Mouse (Mus musculus) liver, embryonic 15.5 days (tissue): ENCODE results near the gene Apopt1. TPM values are rescaled to one million over a fixed set of nuclear protein-coding genes. Genes with fewer than 3 reads are reported as not detected.

Experiments used
- ATAC-seq: fragments of 200-750 bp; cut with Nextera tagmentation; 2 replicates; pipeline ENCODE4 v1.8.0; 2017; ENCODE audit warnings: moderate number of reproducible peaks, mild to moderate bottlenecking, moderate library complexity; ENCODE audit not compliant: insufficient read depth
- H3K27ac ChIP-seq: fragments of 300-500 bp; sonication (generic); replicated peaks from 2 replicates; pipeline ENCODE4 v1.5.1; 2015; ENCODE audit warnings: mild to moderate bottlenecking, inconsistent platforms
- H3K27me3 ChIP-seq: fragments of 300-500 bp; sonication (generic); 2 replicates; pipeline ENCODE4 v1.6.1; 2015; ENCODE audit warnings: mild to moderate bottlenecking, inconsistent platforms
- H3K36me3 ChIP-seq: fragments of 300-500 bp; sonication (generic); replicated peaks from 2 replicates; pipeline ENCODE4 v1.6.1; 2015; ENCODE audit warnings: moderate library complexity, mild to moderate bottlenecking, inconsistent platforms
- H3K4me1 ChIP-seq: fragments of 300-500 bp; sonication (generic); replicated peaks from 2 replicates; pipeline ENCODE4 v1.6.1; 2015; ENCODE audit warnings: inconsistent platforms
- H3K4me2 ChIP-seq: fragments of 300-500 bp; sonication (generic); 2 replicates; pipeline ENCODE4 v1.6.1; 2015; ENCODE audit warnings: moderate library complexity, mild to moderate bottlenecking, inconsistent platforms
- H3K4me3 ChIP-seq: fragments of 300-500 bp; sonication (generic); replicated peaks from 2 replicates; pipeline ENCODE4 v1.5.1; 2015; ENCODE audit warnings: mild to moderate bottlenecking, inconsistent platforms
- H3K9ac ChIP-seq: fragments of 300-500 bp; sonication (generic); 2 replicates; pipeline ENCODE4 v1.6.1; 2015; ENCODE audit warnings: moderate library complexity, mild to moderate bottlenecking, inconsistent platforms
- H3K9me3 ChIP-seq: fragments of 300-500 bp; sonication (generic); replicated peaks from 2 replicates; pipeline ENCODE4 v1.6.1; 2016; ENCODE audit warnings: inconsistent platforms
- WGBS: fragments of 180-500 bp; shearing (Covaris S2); methylation state at CpG from one replicate; pipeline ENCODE4 v1.1.7; 2015; ENCODE audit warnings: mixed read lengths; ENCODE audit not compliant: insufficient replicate concordance; 5-methylcytosine and 5-hydroxymethylcytosine counted together
- polyA plus RNA-seq: library from polyadenylated mRNA; unstranded; fragments of >200 nt; fragmentation: Nextera tagmentation; extraction: Ambion mirVana; gene quantifications from 2 replicates; pipeline ENCODE4 v1.2.1, GENCODE M21; 2015

Apopt1 gene
- polyA plus RNA-seq, 1 experiment from 2014 or later: 18.1 TPM

DNA sequence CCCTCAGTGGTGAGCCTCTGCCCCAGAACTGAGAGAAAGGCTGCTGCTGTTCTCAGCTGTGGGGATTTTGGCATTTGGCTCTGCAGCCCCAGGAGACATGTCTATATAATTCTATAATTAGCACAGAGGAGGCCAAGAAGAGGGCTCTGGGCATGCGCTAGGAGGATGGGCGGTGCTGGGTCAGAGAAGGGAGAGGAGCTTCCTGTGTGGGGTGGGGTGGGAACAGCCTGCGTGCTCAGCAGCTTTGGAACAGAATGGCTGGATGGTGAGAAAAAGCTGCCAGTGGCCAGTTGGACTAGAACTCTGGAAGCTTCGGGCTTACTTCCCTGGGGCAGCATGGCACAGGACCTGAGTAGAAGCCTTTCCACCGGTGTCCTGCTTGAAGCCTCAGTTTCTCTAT lies 33.0 kb downstream of the Apopt1 start:
- Histone ChIP-seq H3K4me1 (peaks cover 18% of the 10 kb centered on the region), H3K9me3 (no peaks in the 10 kb centered on the region), H3K27ac (no peak overlapping the region), H3K4me2 (no peak overlapping the region), H3K27me3 (no peaks in the 10 kb centered on the region), H3K36me3 (no peaks in the 10 kb centered on the region), H3K9ac (no peak overlapping the region), H3K4me3 (no peak overlapping the region)
- WGBS: 29% methylated on average over 5 of the region's 5 CpGs
- ATAC-seq: peak; percentile 48

DNA sequence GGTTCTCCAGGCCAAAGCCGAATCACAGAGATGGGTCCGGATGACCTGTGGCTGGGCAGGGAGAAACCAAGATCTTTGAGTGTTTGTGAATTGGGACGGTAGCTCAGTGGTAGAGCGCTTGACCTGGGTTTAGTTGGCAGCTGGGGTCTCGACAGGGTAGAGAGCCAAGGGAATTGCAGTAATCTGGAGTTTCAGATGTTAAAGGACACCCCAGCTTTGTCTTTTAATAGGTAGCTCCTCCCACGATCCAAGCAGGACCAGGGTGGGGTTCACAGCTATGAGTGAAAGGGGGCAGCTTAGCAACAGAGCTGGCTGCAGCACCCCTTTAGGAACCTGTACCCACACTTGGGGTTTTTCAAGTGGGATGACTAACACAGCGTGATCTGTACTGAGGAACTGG lies 34.4 kb downstream of the Apopt1 start:
- no peak for ATAC-seq
- no peak overlapping the region for H3K9ac ChIP-seq

DNA sequence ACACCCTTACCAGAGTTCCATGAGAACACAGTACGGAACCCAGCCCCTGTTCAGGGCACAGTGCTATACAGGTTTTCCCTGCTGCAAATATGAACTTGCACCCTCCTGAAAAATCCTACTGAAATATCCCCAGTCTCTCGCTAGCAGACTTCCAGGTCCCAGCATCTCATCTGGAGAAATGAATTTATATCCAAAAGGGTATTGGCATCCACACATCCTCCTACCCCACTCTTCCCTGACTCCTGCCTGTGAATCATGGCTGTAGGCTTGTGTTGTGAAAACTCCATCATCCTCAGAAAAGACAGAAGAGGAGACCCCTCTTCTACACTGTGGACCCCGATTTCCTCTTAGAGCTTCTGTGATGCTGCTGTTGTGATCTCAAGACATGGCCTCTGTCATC lies 37.7 kb downstream of the Apopt1 start:
- ATAC-seq: no peak
- Histone ChIP-seq H3K27ac (no peak overlapping the region), H3K4me1 (peaks cover 25% of the 10 kb centered on the region), H3K27me3 (no peaks in the 10 kb centered on the region), H3K9me3 (no peaks in the 10 kb centered on the region), H3K36me3 (no peaks in the 10 kb centered on the region), H3K4me2 (no peak overlapping the region), H3K4me3 (no peak overlapping the region), H3K9ac (no peak overlapping the region)
- 82% methylated on average over 3 of the region's 3 CpGs for WGBS

More for the DNA sequence above, 34.4 kb downstream of the Apopt1 start:
- H3K9me3 ChIP-seq: no peaks in the 10 kb centered on the region
- H3K36me3 ChIP-seq: no peaks in the 10 kb centered on the region
- no peak overlapping the region for H3K27ac ChIP-seq
- H3K4me3 ChIP-seq: no peak overlapping the region
- H3K27me3 ChIP-seq: no peaks in the 10 kb centered on the region
- WGBS: 72% methylated on average over 7 of the region's 7 CpGs
- H3K4me1 ChIP-seq: peaks cover 18% of the 10 kb centered on the region
- H3K4me2 ChIP-seq: no peak overlapping the region

DNA sequence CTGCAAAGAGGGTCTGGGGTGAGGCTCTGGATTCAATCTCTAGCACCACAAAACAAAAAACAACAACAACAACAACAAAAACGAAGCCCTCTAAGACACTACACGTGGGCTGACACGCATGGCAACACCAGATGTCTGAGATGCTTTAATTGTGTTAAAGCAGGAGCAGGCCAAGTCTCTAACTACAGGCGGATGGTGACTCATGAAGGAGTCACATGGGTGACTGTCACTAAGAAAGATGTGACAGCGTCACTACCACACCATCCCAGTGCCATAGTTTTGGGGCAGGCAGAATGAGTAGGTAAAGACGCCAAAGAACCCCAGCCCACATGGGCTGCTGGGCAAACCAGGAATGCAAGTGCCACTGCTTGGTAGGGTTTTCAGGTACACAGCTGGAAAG lies 39.4 kb downstream of the Apopt1 start:
- Histone ChIP-seq H3K4me1 (peaks cover 24% of the 10 kb centered on the region), H3K9me3 (no peaks in the 10 kb centered on the region), H3K4me2 (no peak overlapping the region), H3K36me3 (no peaks in the 10 kb centered on the region), H3K9ac (no peak overlapping the region), H3K4me3 (no peak overlapping the region), H3K27me3 (peaks cover 5% of the 10 kb centered on the region), H3K27ac (no peak overlapping the region)
- WGBS: 75% methylated on average over 6 of the region's 6 CpGs
- ATAC-seq: no peak

DNA sequence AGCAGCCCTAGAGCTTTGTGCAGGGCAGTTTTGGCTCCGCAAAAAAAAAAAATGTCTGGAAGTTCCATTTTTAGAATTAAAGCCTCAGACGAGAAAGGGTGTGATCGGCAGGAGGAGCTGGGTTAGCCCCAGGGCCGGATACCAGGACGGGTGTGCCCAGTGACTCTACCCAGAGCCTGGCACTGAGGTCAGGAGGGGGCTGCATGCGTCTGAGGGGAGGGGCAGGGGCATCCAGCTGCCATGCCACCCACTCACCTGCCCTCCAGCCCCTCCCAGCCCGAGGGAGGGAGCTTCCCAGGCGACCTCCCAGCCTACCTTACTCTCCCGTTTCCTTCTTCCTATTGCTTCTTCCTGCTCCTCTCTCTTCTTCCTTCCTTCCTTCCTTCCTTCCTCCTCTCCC lies 40.3 kb downstream of the Apopt1 start:
- H3K36me3 ChIP-seq: no peaks in the 10 kb centered on the region
- H3K9ac ChIP-seq: no peak overlapping the region
- H3K9me3 ChIP-seq: no peaks in the 10 kb centered on the region
- no peak overlapping the region for H3K4me3 ChIP-seq
- peaks cover 5% of the 10 kb centered on the region for H3K27me3 ChIP-seq
- no peak for ATAC-seq
- 61% methylated on average over 9 of the region's 9 CpGs for WGBS
- H3K4me1 ChIP-seq: peaks cover 32% of the 10 kb centered on the region
- H3K27ac ChIP-seq: no peak overlapping the region
- H3K4me2 ChIP-seq: no peak overlapping the region

DNA sequence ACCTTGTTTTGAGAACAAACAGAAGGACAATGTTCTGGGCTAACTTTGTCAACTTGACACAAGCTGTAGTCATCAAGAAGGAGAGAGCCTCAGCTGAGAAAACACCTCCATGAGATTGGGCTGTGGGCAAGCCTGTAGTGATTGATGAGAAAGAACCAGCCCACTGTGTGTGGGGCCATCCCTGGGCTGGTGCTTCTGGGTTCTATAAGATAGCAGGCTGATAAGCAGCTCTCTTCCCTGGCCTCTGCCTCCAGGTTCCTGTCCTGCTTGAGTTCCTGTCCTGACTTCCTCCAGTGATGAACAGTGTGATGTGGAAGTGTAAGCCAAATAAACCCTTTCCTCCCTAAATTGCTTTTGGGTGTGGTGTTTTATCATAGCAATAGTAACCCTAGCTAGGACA lies 41.6 kb downstream of the Apopt1 start:
- H3K4me1 ChIP-seq: peaks cover 42% of the 10 kb centered on the region
- ATAC-seq: no peak

DNA sequence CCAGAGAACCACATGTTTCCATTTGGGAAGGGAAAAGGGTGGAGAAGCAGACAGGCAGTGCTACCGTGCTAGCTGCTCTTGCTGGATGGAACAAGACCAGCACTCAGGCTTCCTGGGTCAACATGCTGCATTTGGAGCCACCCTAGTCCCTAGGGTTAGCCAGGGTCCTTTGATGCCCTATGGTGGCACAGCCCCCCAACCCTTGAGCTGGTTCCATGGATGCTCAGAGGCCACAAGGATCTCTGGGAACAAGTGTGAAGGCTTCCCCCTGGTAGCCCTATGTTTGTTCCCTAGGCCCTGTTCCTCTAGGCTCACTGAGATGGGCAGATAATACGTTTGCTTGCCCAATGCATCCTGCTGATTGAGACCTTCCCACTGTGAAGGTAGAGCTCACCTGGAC lies 42.2 kb downstream of the Apopt1 start:
- Histone ChIP-seq H3K27ac (no peak overlapping the region), H3K9ac (no peak overlapping the region), H3K4me2 (no peak overlapping the region), H3K27me3 (peaks cover 5% of the 10 kb centered on the region), H3K4me3 (no peak overlapping the region), H3K9me3 (no peaks in the 10 kb centered on the region), H3K4me1 (peaks cover 47% of the 10 kb centered on the region), H3K36me3 (no peaks in the 10 kb centered on the region)
- 27% methylated on average over 2 of the region's 2 CpGs for WGBS
- no peak for ATAC-seq

More for the DNA sequence above, 41.6 kb downstream of the Apopt1 start:
- peaks cover 5% of the 10 kb centered on the region for H3K27me3 ChIP-seq
- no peaks in the 10 kb centered on the region for H3K36me3 ChIP-seq
- H3K9me3 ChIP-seq: no peaks in the 10 kb centered on the region
- no peak overlapping the region for H3K4me3 ChIP-seq
- no peak overlapping the region for H3K27ac ChIP-seq
- no peak overlapping the region for H3K4me2 ChIP-seq
- no peak overlapping the region for H3K9ac ChIP-seq

DNA sequence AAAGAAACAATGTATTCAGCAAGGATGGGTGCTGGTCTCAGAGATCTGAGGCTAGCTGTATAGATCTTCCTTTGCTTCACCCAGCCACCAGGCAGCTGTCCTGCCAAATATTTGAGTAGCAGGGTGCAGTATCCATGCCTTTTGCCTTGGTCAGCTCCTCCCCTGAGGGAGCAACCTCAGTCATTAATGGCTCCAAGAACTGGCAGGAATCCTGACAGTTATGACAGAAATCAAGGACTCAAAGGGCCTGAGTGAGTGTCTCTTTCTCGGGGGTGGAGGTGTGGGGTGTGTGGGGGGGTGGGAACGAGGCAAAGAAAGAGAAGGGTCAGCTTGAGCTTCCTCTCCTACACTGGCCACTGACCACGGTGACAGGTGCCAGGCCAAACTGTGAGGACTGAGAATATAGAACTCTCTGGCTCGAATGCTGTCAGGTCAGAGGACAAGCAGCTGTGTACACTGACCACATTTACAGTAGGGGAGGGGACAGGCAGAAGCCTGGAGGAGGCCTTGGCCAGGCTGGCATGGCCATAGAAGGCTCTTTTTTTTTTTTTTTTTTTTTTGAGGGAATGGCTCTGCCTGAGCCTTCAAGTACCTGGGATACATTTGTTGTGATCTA lies 43.1 kb downstream of the Apopt1 start:
- 30% methylated on average over 4 of the region's 4 CpGs for WGBS
- peaks cover 55% of the 10 kb centered on the region for H3K4me1 ChIP-seq
- H3K4me3 ChIP-seq: no peak overlapping the region
- no peak overlapping the region for H3K4me2 ChIP-seq
- H3K9me3 ChIP-seq: no peaks in the 10 kb centered on the region
- no peak overlapping the region for H3K27ac ChIP-seq
- no peak overlapping the region for H3K9ac ChIP-seq
- no peak for ATAC-seq
- H3K36me3 ChIP-seq: no peaks in the 10 kb centered on the region
- H3K27me3 ChIP-seq: peaks cover 5% of the 10 kb centered on the region

DNA sequence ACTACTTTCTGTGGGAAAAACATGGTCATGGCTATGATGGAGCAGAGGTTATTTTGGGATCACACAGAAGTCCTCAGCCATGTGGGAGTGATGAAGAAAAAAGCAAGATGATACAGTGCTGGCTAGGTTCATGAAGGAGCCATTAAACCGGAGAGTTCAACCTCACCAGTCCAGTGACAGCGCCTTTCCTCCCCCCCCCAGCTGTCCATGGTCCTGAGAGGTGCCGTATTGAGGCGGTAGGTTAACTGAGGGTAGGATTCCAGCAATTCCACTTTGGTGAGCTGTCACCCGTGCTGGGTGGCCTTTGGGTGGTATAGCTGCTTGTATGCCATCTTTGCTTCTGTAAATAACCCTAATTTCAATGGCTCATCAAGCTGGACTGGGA lies 43.6 kb downstream of the Apopt1 start:
- WGBS: 35% methylated on average over 5 of the region's 5 CpGs
- H3K4me1 ChIP-seq: peaks cover 55% of the 10 kb centered on the region
- H3K27me3 ChIP-seq: peaks cover 5% of the 10 kb centered on the region

DNA sequence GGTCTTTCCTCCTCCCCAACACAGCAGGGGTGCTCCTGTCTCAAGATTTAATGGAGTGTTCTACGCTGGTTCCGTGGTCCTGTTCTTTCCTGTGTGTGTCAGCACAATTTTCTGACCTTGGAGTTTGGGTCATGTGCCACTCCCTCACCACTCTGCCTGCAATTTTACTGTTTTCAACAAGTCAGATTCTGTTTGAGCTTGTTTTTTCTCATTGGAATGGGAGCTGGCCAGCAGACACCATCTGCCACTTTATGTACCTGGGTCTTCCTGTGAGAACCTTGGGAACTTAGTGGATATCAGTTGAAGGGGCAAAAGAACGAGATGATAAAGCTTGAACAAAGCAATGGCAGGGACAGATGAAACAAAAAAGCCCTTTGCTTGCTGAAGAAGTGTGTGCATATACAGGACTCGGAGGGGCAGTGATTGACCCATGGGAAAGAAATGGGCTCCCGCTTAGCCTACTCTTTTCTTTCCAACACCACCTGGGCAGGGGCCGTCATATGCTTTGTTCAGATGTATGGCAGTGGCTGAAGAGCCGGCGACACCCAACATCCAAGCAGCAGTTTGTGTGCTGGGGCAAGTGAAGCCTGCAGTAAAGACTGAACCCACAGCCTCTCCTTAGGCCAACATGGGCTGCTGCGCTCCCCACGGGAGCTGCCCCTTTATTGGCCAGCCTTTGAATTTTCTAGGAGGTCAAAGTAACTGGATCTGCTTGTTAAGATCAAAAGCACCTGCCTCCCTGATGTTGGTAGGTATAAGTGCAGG lies 44.7 kb downstream of the Apopt1 start:
- no peaks in the 10 kb centered on the region for H3K9me3 ChIP-seq
- peaks cover 4% of the 10 kb centered on the region for H3K36me3 ChIP-seq
- H3K27ac ChIP-seq: no peak overlapping the region
- peak overlapping the region; percentile 96 for H3K4me2 ChIP-seq
- WGBS: 54% methylated on average over 10 of the region's 10 CpGs
- peak overlapping the region; percentile 72 for H3K4me3 ChIP-seq
- H3K27me3 ChIP-seq: peaks cover 5% of the 10 kb centered on the region
- no peak for ATAC-seq
- peak overlapping the region; percentile 82 for H3K9ac ChIP-seq
- peaks cover 58% of the 10 kb centered on the region for H3K4me1 ChIP-seq

More for the DNA sequence above, 43.6 kb downstream of the Apopt1 start:
- Histone ChIP-seq H3K9ac (no peak overlapping the region), H3K27ac (no peak overlapping the region), H3K9me3 (no peaks in the 10 kb centered on the region), H3K36me3 (no peaks in the 10 kb centered on the region), H3K4me2 (no peak overlapping the region), H3K4me3 (no peak overlapping the region)
- no peak for ATAC-seq

DNA sequence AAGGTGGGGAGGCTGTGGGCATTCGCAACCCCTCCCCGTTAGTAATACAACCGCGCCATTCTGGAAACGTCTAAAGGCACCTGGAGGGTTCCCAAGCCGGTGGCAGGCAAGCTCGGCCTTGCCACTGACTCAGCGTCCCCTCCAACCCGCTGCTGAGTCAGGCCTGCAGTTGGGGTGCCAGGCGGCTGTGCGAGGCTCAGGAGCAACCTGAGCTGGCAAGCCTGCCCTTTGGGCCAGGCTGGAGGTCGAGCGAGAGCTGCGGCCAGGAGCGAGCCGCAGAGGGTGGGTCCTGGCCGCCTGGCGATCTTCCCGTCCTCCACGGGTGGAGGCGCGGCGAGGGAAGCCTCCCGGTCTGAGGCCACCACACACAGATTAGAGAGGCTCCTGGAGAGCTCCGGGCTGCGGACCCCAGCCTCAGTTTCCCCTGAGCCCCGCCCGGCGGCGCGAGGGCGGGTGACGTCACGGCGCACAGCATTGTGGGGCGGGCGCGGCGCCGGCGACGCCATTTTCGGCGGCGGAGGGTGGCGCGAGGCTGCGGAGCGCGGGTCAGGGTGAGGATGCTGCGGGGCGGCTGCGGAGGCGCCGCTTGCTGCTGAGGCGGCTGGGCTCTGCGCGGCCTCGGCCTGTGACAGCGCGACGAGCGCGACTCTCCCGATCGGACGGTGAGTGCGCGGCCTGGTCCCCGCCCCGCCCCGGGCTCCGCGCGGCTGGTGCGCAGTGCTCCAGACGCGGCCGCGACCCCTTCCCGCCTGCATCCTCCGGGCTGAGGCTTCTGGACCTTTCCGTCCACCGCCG lies 45.5 kb downstream of the Apopt1 start, which contains the start of gene Klc1:
Gene Klc1, plus strand, starts transcription at position 469 of the 795 bp plus-strand sequence.
- no peaks in the 10 kb centered on the region for H3K9me3 ChIP-seq
- peaks cover 58% of the 10 kb centered on the region for H3K4me1 ChIP-seq
- H3K27ac ChIP-seq: peak within 1 kb of the TSS; percentile 82
- H3K9ac ChIP-seq: peak within 1 kb of the TSS; percentile 82
- peak; percentile 76 for ATAC-seq
- peak within 1 kb of the TSS; percentile 96 for H3K4me2 ChIP-seq
- H3K27me3 ChIP-seq: peaks cover 5% of the 10 kb centered on the region
- WGBS: under 1% methylated on average over 85 of the region's 85 CpGs
- peaks cover 12% of the 10 kb centered on the region for H3K36me3 ChIP-seq
- H3K4me3 ChIP-seq: peak within 1 kb of the TSS; percentile 72
